Mouse (Mus musculus): ENCODE data around the gene Slc6a12.

- TF ChIP-seq POLR2A (IDR thresholded peaks at IDR 0.05; ENCODE audit: low read depth, low read length) = no peak
- TF ChIP-seq CTCF (IDR thresholded peaks at IDR 0.05; ENCODE audit: extremely low read depth, insufficient read depth, insufficient read length, insufficient replicate concordance) = no peak
Observed at GRCm38 (mm10) chr6:121367099-121367498, 24.2 kb downstream of the Slc6a12 start.
